Mouse (Mus musculus): ENCODE results near the gene Dab2ip.

The Dab2ip gene

DNA sequence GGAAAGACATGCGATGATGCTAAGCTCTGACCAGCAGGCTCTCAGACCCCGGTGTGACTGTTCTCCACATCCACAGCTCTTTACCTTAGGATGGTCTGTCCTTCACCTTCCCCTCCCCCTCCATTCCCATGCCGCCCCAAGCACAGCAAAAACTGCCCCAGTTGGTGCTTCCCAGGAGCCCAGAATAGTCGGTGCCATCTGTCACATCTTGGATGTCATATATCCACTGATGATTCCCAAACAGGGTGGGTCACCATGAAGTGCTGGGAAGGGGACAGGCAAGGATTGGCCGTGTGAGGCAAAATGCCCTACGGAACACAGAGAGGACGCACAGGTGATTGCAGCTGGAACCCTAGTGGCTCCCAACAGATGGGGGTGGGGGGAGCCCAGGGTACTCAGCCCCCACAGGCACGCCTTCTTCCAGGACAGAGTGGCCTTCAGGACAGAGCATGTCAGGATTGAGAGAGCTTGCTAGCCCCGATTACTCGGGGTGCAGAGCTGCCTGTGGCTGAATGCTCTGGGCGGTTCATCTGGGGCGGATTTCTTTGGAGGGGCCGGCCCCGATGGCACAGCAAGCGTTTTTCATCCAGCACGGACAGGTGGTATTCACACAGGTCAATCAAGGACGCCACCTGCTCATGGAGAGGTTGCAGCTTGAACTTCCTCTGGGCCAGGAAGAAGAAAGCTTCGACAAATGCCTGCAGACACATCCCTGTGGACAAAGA lies 193.9 kb downstream of the Dab2ip start:
- no peak for DNase-seq (ENCODE audit: low spot score)

DNA sequence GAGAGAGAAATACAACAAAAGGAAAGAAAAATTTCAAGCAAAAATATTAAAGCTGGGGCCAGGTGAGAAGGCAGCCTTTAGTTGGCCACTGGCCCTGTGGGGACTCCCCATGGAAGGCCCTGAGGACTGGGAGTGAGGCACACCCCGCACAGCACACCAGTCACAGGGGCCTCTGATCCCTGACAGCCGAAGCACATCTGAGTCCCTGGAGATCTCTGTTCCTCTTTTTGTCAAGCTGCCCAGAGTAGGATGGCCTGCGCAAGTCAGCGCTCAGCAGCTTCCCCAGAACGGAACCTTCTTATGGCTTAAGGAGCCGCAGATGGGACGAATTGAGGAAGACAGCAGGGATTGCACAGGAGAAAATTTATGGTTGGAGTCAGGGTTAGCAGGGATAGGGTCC lies 198.4 kb downstream of the Dab2ip start:
- DNase-seq (ENCODE audit: low spot score) = no peak

DNA sequence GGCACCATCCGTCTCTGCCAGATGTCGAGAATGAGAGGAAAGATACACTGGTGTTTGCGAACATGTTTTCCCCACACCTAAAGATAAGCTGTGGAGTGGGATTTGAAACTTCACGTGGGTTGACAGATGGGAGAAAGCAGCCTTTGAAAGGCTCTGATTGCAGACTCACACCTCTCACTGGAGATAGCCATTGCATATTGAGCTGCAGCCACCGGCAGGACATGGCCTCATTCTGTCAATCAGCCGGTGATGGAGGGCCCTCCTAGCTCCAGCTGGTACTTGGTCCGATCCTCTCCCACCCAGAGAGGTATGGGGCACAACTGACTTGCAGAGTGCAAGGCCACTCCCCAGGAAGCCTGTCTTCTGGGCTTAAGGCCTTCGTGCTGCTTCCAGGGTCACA lies 202.3 kb downstream of the Dab2ip start:
- no peak for DNase-seq (ENCODE audit: low spot score)

DNA sequence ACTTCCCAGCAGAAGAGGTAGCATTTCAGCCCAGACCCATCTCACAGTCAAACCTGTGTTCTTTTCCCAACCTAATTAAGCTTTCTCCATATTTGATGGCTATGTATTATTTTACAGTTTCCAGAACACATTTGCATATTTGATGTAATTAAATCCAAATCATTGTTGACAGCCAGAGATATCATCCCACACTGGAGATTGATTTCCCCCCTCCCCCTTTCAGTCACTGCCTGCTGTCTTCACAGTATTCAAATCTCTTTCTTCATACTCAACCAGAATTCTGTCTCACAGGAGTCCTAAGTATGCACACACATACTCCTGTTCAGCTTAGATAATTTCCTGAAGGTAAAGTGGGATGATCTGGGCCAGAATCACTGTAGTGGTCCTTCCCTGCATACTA lies 202.8 kb downstream of the Dab2ip start:
- no peak for DNase-seq (ENCODE audit: low spot score)

DNA sequence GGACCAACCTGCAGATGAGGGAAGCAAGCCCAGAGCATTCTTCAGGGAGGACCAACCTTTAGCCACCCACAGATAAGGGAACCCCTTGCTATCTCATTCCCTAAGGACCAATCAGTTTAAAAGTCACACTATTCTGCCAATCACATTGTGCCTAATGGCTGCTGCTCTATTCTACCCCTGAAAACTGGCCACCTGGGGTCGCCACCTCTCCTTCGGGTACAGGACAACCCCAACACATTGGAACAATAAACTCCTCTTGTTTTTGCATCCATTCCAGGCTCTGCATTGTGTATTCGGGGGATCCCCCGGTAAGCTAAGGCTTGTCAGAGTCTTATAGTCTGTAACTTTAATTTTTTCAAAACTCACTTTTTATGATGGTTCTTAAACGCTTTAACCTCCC lies 203.4 kb downstream of the Dab2ip start:
- DNase-seq (ENCODE audit: low spot score) = no peak

DNA sequence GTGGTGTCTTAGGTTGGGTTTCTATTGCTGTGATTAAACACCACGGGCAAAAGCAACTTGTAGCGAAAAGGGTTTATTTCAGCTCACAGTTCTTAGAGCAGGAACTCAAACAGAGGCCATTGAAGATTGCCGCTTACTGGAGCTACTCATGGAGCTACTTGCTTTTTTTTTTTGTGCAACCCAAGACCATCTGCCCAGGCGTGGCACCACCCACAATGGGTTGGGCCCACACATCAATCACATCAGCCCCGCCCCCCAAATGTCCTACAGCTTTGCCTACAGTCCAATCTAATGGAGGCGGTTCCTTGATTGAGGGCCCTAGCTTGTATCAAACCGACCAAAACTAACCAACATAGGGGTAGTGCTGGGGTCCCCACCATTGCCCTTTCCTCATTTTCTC lies 205.8 kb downstream of the Dab2ip start:
- DNase-seq (ENCODE audit: low spot score) = no peak

DNA sequence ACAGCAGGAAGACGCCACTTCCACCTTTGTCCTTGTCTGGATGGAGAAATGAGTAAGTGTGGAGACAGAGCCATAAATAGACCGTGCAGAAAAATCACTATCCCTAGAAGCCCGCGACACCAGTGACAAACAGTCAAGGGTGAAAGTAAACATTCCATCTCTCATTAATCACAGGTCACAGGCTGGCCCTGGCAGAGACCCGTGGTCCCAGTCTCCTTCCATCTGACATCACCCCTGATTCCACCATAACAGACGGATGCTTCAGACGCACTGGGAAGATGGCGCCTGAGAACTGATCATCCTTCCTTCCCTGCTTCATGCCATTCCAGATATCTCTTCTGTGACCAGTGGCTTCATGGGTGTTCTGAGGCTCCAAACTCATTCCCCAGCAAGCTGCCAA lies 206.3 kb downstream of the Dab2ip start:
- no peak for DNase-seq (ENCODE audit: low spot score)

DNA sequence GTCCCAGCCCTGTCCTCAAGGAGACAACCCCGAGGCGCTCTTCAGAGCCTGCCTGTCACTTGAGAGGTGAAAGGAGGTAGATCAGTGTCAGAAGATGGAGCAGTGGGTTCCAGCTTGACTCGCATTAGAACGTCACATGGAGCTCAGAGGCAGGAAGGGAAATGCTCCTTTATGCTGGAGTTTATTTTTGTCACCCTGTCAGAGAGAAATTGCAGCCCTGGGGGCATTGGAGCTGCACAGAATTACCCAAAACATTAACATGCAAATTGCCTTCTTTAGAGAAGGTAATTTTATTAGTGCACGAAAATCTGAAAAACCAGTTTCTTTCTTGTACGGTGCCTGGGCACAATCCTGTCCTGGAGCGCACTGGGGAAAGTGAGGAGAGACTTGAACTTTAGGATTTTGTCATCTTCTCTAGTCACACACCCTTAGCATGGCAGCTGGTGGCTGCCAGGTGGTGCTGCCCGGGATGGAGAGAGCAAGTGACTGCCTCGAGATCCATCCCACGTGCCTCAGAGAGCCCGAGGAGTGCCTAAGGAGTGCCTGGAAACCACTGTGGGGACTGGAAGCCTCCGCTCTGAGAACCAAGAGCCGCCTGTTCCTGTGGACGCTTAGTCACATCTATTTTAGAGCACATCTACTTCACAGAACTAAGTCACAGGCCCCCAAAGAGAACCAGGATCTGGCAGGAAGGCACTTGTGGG lies 209.9 kb downstream of the Dab2ip start:
- no peak for DNase-seq (ENCODE audit: low spot score)

DNA sequence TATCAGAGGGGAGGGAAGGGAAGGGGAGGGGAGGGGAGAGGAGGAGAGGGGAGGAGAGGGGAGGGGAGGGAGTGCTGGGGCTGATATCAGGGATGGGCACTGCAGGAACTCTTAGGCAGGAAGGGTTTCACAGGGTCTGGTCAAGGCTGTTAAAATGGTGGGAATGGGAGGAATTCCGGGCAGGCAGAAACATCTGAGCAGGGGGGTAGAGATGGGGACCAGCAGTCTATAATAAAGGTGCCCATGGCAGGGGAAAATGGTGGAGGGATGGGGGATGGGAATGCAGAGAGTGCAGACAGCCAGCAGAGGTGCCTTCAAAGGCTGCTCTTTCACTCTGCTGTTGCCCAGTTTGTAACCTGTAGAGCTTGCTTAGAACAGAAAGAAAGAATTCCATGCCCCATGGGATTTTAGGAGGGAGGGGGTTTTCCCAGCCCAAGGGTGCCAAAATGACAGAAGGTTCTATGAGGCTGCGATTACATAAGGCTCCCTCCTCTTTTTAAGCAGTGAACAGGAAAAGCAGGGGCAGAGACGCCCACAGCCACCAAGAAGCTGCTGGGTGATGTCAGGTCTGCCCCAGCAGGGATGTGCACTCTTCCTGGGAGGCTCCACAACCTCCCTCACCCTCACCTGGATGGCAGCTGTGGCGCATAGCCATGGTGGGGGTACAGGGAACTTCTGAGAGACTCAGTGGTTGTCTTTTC lies 210.6 kb downstream of the Dab2ip start:
- DNase-seq (ENCODE audit: low spot score) = no peak

DNA sequence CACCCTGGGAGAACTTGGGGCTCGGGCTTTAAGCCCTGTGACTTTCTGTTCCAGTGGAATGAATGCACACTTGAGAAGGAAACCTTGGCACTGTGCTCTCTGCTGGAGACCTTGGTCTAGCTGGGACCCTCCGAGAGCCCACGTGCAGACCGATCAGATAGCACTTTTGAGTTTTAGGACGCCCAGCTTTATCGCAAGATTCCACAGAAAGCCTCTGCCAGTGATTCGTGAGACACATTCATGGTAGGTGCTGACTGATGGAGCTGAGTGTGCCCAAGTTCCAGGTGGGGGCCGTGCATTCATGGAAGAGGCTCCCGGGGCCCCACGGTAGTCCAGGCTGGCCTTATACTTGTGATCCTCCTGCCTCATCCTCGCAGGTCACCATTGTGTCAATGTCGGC lies 211.3 kb downstream of the Dab2ip start:
- no peak for DNase-seq (ENCODE audit: low spot score)

DNA sequence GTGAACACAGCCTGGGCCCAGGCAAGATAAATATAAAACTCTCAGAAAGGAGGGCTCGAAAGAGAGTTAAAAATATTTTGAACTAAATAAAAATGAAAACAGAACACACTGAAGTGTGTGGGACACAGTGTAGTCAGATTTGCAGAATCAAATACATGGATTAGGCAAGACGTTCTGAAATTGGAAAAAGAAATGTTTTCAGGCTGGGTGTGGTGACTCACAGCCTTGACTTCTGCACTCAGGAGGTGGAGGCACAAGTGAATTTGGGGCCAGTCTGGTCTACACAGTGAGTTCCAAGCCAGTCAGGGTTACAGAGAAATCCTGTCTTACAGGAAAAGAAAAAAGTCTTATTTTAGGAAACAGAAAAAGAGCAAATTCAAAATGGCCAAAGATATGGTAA lies 212.5 kb downstream of the Dab2ip start:
- DNase-seq (ENCODE audit: low spot score) = no peak

DNA sequence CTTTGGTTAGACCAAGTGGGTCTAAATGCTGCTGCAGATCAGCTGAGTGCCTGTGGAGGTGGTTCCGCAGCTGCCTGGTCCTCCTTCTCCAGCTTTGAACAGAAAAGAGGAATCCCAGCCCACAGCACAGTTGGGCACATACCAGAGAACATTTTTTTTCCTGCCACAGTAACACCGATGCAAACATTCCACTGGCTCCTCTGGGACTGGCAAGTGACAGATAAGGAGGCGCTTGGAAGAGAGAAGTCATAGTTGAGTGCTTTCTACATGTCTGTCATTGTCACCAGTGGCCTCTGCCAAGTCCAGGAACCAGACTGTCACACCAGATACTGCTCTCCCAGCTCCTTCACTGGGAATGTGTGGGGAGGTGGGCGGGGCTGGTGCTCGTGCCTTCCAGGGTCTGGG lies 217.6 kb downstream of the Dab2ip start:
- no peak for DNase-seq (ENCODE audit: low spot score)

DNA sequence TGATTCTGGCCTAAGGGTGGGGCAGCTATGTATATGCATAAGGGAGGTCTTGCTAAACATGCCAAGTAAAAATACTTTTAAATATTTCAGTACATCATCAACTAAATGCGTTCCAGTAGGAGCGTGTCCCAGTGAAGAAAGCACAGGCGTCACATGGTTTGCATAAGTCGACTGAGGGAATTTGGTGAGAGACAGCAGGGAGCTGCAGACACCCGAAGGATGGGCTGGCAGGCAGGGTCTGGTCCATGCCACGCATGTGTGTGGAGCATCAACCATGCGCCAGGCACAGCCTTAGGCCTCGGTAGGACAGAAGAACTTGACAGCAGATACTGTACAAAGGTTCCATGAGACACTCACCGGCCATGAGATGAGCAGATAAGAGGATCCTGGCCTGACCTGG lies 218.9 kb downstream of the Dab2ip start:
- DNase-seq (ENCODE audit: low spot score) = no peak

DNA sequence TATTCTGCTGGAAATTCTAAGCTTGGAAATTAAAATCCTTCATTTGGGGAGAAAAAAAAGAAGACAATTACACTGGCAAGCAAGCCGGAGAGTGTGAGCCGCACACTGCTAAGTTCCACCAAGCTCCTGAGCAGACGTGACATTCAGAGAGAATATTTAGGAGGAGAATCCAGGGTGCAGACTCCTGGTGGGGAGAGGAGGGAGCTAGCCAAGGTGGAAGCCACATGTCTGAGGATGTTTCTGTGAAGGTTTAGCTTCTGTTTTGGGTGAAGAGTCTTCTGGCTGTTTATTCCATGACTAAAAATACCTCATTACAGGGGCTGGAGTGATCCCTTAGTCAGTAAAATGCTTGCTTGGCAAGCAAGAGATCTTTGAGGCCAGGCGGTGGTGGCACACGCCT lies 221.2 kb downstream of the Dab2ip start:
- no peak for DNase-seq (ENCODE audit: low spot score)

Data from urinary bladder, postnatal 25 days (tissue).